Mouse (Mus musculus) limb, embryonic 11.5 days (tissue): ENCODE data around the gene Fbxo45. TPM values are rescaled to one million over a fixed set of nuclear protein-coding genes. Genes with fewer than 3 reads are reported as not detected.
"Not testable (repeated sequence)": the region's sequence is repeated elsewhere in the genome, so short reads cannot be mapped to it uniquely, and the experiment has no call there.

ENCODE experiments used
- ATAC-seq: fragments of 200-750 bp; cut with Nextera tagmentation; 2 replicates; pipeline ENCODE4 v1.8.0; 2017; ENCODE audit warnings: low read depth; ENCODE audit not compliant: insufficient number of reproducible peaks, low FRiP score, low TSS enrichment
- DNase-seq: peaks from one replicate; pipeline ENCODE4 v3.0.0-alpha.2; 2015; ENCODE audit warnings: low spot score
- H3K27ac ChIP-seq: fragments of 300-500 bp; sonication (generic); replicated peaks from 2 replicates; pipeline ENCODE4 v1.5.1; 2014; ENCODE audit warnings: low read depth, mild to moderate bottlenecking, low read length
- H3K27me3 ChIP-seq: fragments of 300-500 bp; sonication (generic); 2 replicates; pipeline ENCODE4 v1.6.1; 2014; ENCODE audit warnings: mild to moderate bottlenecking, low read length, mixed read lengths; ENCODE audit not compliant: control insufficient read depth, insufficient read depth
- H3K36me3 ChIP-seq: fragments of 300-500 bp; sonication (generic); 2 replicates; pipeline ENCODE4 v1.6.1; 2014; ENCODE audit warnings: mild to moderate bottlenecking, low read length, moderate library complexity, mixed read lengths; ENCODE audit not compliant: control insufficient read depth, insufficient read depth
- H3K4me1 ChIP-seq: fragments of 300-500 bp; sonication (generic); 2 replicates; pipeline ENCODE4 v1.6.1; 2014; ENCODE audit warnings: low read length, mixed read lengths; ENCODE audit not compliant: control insufficient read depth, insufficient read depth
- H3K4me2 ChIP-seq: fragments of 300-500 bp; sonication (generic); 2 replicates; pipeline ENCODE4 v1.6.1; 2014; ENCODE audit warnings: low read depth, mild to moderate bottlenecking, moderate library complexity; ENCODE audit not compliant: severe bottlenecking
- H3K4me3 ChIP-seq: fragments of 300-500 bp; sonication (generic); 2 replicates; pipeline ENCODE4 v1.5.1; 2014; ENCODE audit warnings: low read depth, low read length
- H3K9ac ChIP-seq: fragments of 300-500 bp; sonication (generic); 2 replicates; pipeline ENCODE4 v1.6.1; 2014; ENCODE audit warnings: mild to moderate bottlenecking, low read length
- H3K9me3 ChIP-seq: fragments of 300-500 bp; sonication (generic); 2 replicates; pipeline ENCODE4 v1.6.1; 2016; ENCODE audit warnings: low read length; ENCODE audit not compliant: control insufficient read depth
- WGBS: fragments of 180-500 bp; shearing (Covaris S2); extraction: QIAGEN DNeasy Blood & Tissue Kit; methylation state at CpG from one replicate; pipeline ENCODE4 v1.1.7; 2014; 5-methylcytosine and 5-hydroxymethylcytosine counted together
- polyA plus RNA-seq: library from polyadenylated mRNA; unstranded; fragments of >200 nt; fragmentation: Nextera tagmentation; extraction: Ambion mirVana; gene quantifications from 2 replicates; pipeline ENCODE4 v1.2.1, GENCODE M21; 2014

Gene Fbxo45
- polyA plus RNA-seq, 1 experiment from 2014 or later: 21.6 TPM

DNA sequence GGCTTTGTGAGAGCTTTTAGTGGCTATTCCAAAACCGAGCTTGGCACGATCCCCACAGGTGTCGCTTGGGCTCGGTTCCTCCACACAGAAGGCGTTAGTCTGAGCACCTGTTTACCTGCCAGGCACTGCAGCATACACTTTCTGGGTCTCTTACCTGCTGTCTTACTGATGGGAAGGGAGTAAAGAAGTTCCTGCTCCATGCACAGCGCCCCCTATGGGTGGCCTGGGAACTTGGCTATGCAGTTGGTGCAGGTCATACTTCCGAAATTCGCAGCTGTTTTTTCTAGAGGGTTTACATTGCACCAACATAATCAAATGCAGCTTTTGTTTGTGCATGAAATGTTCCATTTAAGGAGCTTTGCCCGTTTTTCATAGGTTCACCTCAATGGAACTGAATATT lies 26.4 kb upstream of the Fbxo45 start:
- no peak overlapping the region for H3K27ac ChIP-seq
- WGBS: 48% methylated on average over 9 of the region's 9 CpGs

DNA sequence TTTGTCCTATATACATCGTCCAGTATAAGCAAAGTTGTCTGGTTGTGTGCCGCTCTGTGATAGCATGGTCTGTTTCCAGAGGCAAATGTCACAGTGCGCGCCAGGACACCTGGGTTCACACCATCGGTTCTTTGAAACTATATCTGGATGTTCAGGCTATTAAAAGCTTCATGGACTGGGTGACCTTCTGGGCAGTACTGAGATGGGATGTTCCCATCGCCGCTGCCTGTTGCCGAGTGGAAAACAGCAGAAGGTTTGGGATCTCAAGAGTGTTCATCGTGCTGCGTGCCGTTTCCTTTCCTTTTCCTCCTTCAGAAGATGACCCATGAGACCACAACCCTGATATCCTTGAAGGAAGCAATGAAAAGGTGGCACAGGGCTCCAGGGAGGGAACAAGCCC lies 24.3 kb upstream of the Fbxo45 start, which contains the start of gene Smco1:
Gene Smco1, plus strand, starts transcription at position 178 of the 400 bp plus-strand sequence.
- Histone ChIP-seq H3K4me2 (no peak within 1 kb of the TSS), H3K9ac (no peak within 1 kb of the TSS), H3K4me1 (no peaks in the 10 kb centered on the region), H3K36me3 (no peaks in the 10 kb centered on the region), H3K4me3 (no peak within 1 kb of the TSS), H3K9me3 (no peaks in the 10 kb centered on the region), H3K27me3 (no peaks in the 10 kb centered on the region), H3K27ac (no peak within 1 kb of the TSS)
- 86% methylated on average over 11 of the region's 11 CpGs for WGBS
- DNase-seq: no peak
- ATAC-seq: no peak

More for the DNA sequence above, 26.4 kb upstream of the Fbxo45 start:
- H3K9me3 ChIP-seq: no peaks in the 10 kb centered on the region
- no peaks in the 10 kb centered on the region for H3K27me3 ChIP-seq
- no peaks in the 10 kb centered on the region for H3K4me1 ChIP-seq
- H3K36me3 ChIP-seq: no peaks in the 10 kb centered on the region
- no peak overlapping the region for H3K4me3 ChIP-seq
- H3K9ac ChIP-seq: no peak overlapping the region
- DNase-seq: peak; percentile 37
- H3K4me2 ChIP-seq: no peak overlapping the region
- ATAC-seq: no peak

DNA sequence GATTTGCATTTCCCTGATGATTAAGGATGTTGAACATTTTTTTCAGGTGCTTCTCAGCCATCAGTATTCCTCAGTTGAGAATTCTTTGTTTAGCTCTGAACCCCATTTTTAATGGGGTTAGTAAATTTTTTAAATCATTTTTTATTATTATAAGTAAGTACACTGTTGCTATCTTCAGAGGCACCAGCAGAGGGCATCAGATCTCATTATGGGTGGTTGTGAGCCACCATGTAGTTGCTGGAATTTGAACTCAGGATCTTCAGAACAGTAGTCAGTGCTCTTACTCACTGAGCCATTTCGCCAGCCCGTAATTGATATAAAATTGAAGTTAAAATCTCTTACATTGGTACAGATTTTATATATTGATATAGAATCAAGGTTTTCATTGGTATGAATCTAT lies 17.3 kb upstream of the Fbxo45 start:
- not testable (repeated sequence) for ATAC-seq, H3K4me2 ChIP-seq

DNA sequence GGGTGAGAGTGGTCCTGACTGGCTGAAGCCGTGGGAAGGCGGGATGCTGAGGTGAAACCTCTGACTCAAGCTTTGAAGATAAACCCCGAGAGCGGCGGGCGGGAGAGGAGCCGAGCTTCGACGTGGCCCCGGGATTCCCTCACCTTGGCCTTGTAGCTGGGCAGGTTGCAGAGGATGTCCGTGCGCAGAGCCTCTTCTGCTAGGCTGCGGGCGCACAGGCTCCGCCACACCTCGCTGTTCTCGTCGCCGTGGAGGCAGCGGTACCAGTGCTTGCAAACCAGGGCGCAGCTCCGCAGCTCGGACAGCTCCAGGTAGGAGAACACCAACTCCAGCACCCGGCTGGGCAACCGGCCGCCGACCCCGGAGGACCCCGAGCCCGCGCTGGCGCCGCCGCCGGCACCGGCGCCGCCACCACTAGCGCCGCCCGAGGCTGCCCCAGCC lies 587 bp downstream of the Fbxo45 start:
- no peak; the same call in 1 of the 2 replicates for ATAC-seq
- H3K36me3 ChIP-seq: no peaks in the 10 kb centered on the region

More for the DNA sequence above, 17.3 kb upstream of the Fbxo45 start:
- H3K9me3 ChIP-seq, H3K27ac ChIP-seq, H3K9ac ChIP-seq, DNase-seq, H3K36me3 ChIP-seq, H3K4me3 ChIP-seq, H3K4me1 ChIP-seq, H3K27me3 ChIP-seq: not testable (repeated sequence)
- WGBS: 83% methylated on average over 2 of the region's 2 CpGs

DNA sequence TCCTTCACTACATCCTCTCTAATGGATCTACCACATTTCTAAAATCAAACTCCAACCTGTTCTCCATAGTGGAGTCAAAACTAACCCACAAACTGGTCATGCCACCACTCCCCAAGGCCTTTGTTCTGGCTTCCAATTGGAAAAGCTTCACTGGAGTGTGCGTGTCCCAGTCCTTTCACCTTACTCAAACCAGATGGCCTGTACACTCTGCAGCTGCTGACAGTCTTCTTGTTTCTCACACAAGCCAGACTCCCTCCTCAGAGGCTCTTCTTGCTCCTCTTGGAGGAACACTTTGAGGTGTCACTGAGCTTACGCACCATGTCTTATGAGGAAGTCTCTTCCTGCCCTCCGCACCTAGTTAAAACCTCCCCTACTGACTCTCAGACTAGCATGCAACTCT lies 3.1 kb downstream of the Fbxo45 start:
- DNase-seq (no peak), ATAC-seq (no peak)
- Histone ChIP-seq H3K9me3 (no peaks in the 10 kb centered on the region), H3K4me2 (no peak overlapping the region), H3K4me3 (no peak overlapping the region), H3K4me1 (peaks cover 8% of the 10 kb centered on the region; the same call in 1 of the 2 replicates), H3K27me3 (no peaks in the 10 kb centered on the region), H3K27ac (no peak overlapping the region), H3K9ac (no peak overlapping the region), H3K36me3 (no peaks in the 10 kb centered on the region)
- WGBS: 77% methylated on average over 3 of the region's 3 CpGs

More for the DNA sequence above, 587 bp downstream of the Fbxo45 start:
- Histone ChIP-seq H3K9ac (peak overlapping the region; percentile 93), H3K4me1 (peaks cover 8% of the 10 kb centered on the region; the same call in 1 of the 2 replicates), H3K27me3 (no peaks in the 10 kb centered on the region), H3K4me2 (peak overlapping the region; percentile 75), H3K27ac (peak overlapping the region; percentile 89), H3K9me3 (no peaks in the 10 kb centered on the region), H3K4me3 (peak overlapping the region; percentile 85)
- WGBS: under 1% methylated on average over 41 of the region's 41 CpGs
- peak; percentile 73 for DNase-seq

DNA sequence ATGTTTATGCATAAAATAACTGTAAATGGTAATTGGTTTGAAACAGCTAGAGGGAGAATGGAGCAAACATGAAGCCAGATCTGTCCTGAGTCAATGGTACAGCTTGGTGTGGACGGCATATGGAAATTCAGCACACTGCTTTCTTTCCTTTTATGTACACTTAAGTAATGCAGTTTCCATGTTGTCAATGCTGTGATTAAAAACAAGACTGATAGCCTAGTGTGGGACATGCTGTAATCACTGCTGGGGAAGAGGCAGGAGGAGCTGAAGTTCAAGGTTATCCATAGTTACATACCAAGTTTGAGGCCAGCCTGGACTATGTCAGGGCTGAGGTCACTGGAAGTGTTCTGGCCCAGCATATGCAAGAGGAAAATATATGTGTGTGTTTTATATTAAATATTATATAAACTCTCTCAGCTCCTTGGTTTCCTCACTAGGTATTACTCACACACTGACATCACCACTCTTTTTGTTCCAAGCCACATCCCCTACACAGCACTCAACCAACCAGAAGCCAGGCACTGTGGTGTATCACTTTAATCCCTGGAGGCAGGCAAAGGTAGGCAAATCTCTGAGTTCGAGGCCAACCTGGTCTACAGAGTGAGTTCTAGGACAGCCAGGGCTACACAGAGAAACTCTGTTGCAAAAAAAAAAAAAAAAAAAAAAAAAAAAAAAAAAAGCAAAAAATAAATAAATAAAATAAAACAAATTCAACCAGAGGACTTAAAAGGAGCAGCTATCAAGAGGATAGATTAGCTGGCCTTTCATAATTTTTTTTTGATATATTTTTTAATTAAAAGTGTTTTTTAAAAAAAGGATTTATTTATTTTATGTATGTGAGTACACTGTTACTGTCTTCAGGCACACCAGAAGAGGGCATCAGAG lies 7.3 kb downstream of the Fbxo45 start:
- DNase-seq (no peak), ATAC-seq (no peak)
- no peak overlapping the region for H3K4me3 ChIP-seq
- no peak overlapping the region for H3K9ac ChIP-seq
- no peaks in the 10 kb centered on the region for H3K9me3 ChIP-seq
- H3K27me3 ChIP-seq: no peaks in the 10 kb centered on the region
- WGBS: 78% methylated on average over 2 of the region's 2 CpGs
- H3K4me2 ChIP-seq: no peak overlapping the region
- peaks cover 13% of the 10 kb centered on the region; the same call in 1 of the 2 replicates for H3K36me3 ChIP-seq
- no peak overlapping the region for H3K27ac ChIP-seq
- no peaks in the 10 kb centered on the region for H3K4me1 ChIP-seq

DNA sequence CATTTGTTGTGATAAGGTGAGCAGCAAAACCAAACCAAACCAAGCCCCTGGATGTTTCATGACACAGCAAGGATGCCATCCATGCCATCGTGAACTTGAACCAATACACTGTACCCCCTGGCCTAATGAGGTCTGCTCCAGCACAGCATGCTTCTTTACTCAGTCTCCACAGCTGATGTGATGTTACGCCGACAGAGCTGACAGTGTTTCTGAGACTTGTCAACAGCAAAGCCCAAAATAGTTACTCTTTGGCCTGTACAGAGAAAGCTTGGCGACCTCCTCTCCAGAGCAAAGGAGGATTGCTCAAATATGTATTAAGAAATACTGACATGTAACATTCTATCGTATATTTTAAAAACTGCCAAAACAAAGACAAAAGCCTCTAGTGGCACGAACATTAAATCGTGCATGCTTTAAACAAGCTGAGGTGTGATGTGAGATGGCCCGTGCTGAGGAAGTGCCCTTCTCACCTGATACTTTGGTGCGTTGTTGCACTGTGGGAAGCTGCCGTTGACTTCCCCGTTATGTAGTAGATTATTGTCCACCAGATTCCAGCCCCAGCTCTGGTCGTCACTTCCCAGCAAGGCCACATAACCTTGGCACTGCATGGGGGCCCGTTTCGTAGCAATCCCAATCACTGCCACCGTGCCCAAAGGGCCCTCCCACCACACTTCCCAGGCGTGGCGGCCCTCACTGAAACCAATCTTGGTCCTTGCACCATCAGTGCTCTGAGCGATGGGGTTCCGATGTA lies 8.9 kb downstream of the Fbxo45 start:
- Histone ChIP-seq H3K9ac (no peak overlapping the region), H3K27me3 (no peaks in the 10 kb centered on the region), H3K9me3 (no peaks in the 10 kb centered on the region), H3K27ac (no peak overlapping the region), H3K4me3 (no peak overlapping the region), H3K36me3 (peaks cover 16% of the 10 kb centered on the region; the same call in 1 of the 2 replicates), H3K4me2 (no peak overlapping the region), H3K4me1 (no peaks in the 10 kb centered on the region)
- no peak for ATAC-seq
- DNase-seq: no peak
- 94% methylated on average over 19 of the region's 19 CpGs for WGBS

DNA sequence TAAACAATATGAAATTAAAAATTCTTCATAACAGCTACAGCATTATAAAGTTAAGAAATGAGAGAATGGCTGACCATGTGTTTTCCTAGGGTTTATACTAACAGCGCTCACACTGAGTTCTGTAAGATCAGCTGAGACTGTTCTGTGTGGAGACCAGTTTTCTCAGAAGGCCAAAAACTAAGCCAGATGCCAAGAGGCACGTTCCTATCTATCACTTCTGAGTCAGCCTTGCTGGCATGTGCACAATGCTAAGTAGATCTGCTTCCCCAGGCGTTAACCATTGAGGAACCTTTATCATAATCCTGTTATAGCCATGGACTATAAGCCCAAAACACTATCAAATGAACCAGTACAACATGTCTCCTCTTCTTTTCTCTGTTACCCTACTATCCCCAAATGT lies 14.9 kb downstream of the Fbxo45 start:
- DNase-seq, H3K36me3 ChIP-seq: not testable (repeated sequence)

More for the DNA sequence above, 14.9 kb downstream of the Fbxo45 start:
- H3K9ac ChIP-seq, H3K27ac ChIP-seq, ATAC-seq, H3K9me3 ChIP-seq, H3K4me1 ChIP-seq, H3K4me2 ChIP-seq, H3K4me3 ChIP-seq, H3K27me3 ChIP-seq: not testable (repeated sequence)
- WGBS: 91% methylated on average over 3 of the region's 3 CpGs
